Mouse (Mus musculus) effector memory CD4-positive, alpha-beta T cell, adult 7 months (primary cell): Measurements from ENCODE around the gene Spp2. TPM values are rescaled to one million over a fixed set of nuclear protein-coding genes. Genes with fewer than 3 reads are reported as not detected.

Experiments
- polyA plus RNA-seq: library from polyadenylated mRNA; unstranded; fragments of 100-300 nt; shearing (Covaris generic); gene quantifications from one replicate; pipeline ENCODE4 v1.2.1, GENCODE M21; 2017

Spp2 gene
- polyA plus RNA-seq, result not detected

GRCm38 (mm10) chr1:88406807-88407198 lies at the start of gene Spp2:
Spp2 (plus strand) TSS chr1:88406961.

Other genes with a start within 250 kb of the Spp2 start
- gene Ugt1a5, start 240.9 kb upstream of the Spp2 start, polyA plus RNA-seq, result not detected
- gene Ugt1a2, start 206.4 kb upstream of the Spp2 start, polyA plus RNA-seq, result 0.56 TPM
- gene Dnajb3, start 201.2 kb upstream of the Spp2 start, polyA plus RNA-seq, result not detected
- gene Ugt1a1, start 195.0 kb upstream of the Spp2 start, polyA plus RNA-seq, result not detected
- gene Mroh2a, start 180.0 kb upstream of the Spp2 start, polyA plus RNA-seq, result 2.7 TPM
- gene Hjurp, start 129.3 kb upstream of the Spp2 start, polyA plus RNA-seq, result 90.0 TPM
- not detected for gene Trpm8, start 129.3 kb upstream of the Spp2 start, polyA plus RNA-seq
- not detected for gene Glrp1, start 103.1 kb downstream of the Spp2 start, polyA plus RNA-seq